Mouse (Mus musculus) liver, embryonic 13.5 days (tissue): Measurements from ENCODE around the gene Cog6. TPM values are rescaled to one million over a fixed set of nuclear protein-coding genes. Genes with fewer than 3 reads are reported as not detected.

Source experiments
- ATAC-seq: fragments of 200-750 bp; cut with Nextera tagmentation; 2 replicates; pipeline ENCODE4 v1.8.0; 2017; ENCODE audit warnings: low read depth, mild to moderate bottlenecking, moderate number of reproducible peaks, moderate library complexity
- DNase-seq: peaks from one replicate; pipeline ENCODE4 v3.0.0; 2022
- H3K27ac ChIP-seq: fragments of 300-500 bp; sonication (generic); 2 replicates; pipeline ENCODE4 v1.5.1; 2015; ENCODE audit warnings: moderate library complexity, mild to moderate bottlenecking, inconsistent platforms
- H3K27me3 ChIP-seq: fragments of 300-500 bp; sonication (generic); 2 replicates; pipeline ENCODE4 v1.6.1; 2015; ENCODE audit warnings: mild to moderate bottlenecking, inconsistent platforms
- H3K36me3 ChIP-seq: fragments of 300-500 bp; sonication (generic); 2 replicates; pipeline ENCODE4 v1.6.1; 2015; ENCODE audit warnings: mild to moderate bottlenecking, inconsistent platforms
- H3K4me1 ChIP-seq: fragments of 300-500 bp; sonication (generic); replicated peaks from 2 replicates; pipeline ENCODE4 v1.6.1; 2015; ENCODE audit warnings: inconsistent platforms
- H3K4me2 ChIP-seq: fragments of 300-500 bp; sonication (generic); 2 replicates; pipeline ENCODE4 v1.6.1; 2015; ENCODE audit warnings: inconsistent platforms, mild to moderate bottlenecking, moderate library complexity
- H3K4me3 ChIP-seq: fragments of 300-500 bp; sonication (generic); replicated peaks from 2 replicates; pipeline ENCODE4 v1.5.1; 2015; ENCODE audit warnings: mild to moderate bottlenecking, inconsistent platforms
- H3K9ac ChIP-seq: fragments of 300-500 bp; sonication (generic); 2 replicates; pipeline ENCODE4 v1.6.1; 2015; ENCODE audit warnings: mild to moderate bottlenecking, inconsistent platforms
- H3K9me3 ChIP-seq: fragments of 300-500 bp; sonication (generic); replicated peaks from 2 replicates; pipeline ENCODE4 v1.6.1; 2016; ENCODE audit warnings: inconsistent platforms
- WGBS: fragments of 180-500 bp; shearing (Covaris S2); methylation state at CpG from one replicate; pipeline ENCODE4 v1.1.7; 2015; ENCODE audit not compliant: insufficient replicate concordance; 5-methylcytosine and 5-hydroxymethylcytosine counted together
- polyA plus RNA-seq: library from polyadenylated mRNA; unstranded; fragments of >200 nt; fragmentation: Nextera tagmentation; extraction: Ambion mirVana; gene quantifications from 2 replicates; pipeline ENCODE4 v1.2.1, GENCODE M21; 2015

Cog6 gene
- polyA plus RNA-seq, 1 experiment from 2014 or later, result 13.1 TPM

- Histone ChIP-seq H3K4me3 (no peak overlapping the region), H3K9ac (no peak overlapping the region), H3K4me2 (no peak overlapping the region), H3K27ac (no peak overlapping the region), H3K9me3 (no peaks in the 10 kb centered on the region), H3K4me1 (peaks cover 6% of the 10 kb centered on the region), H3K27me3 (no peaks in the 10 kb centered on the region), H3K36me3 (no peaks in the 10 kb centered on the region)
- no peak for ATAC-seq
- 17% methylated on average over 7 of the region's 7 CpGs for WGBS
- DNase-seq, result peak; percentile 26
Measured at GRCm38 (mm10) chr3:53029046-53029445, 12.0 kb upstream of the Cog6 start.

- Histone ChIP-seq H3K9me3 (no peaks in the 10 kb centered on the region), H3K36me3 (no peaks in the 10 kb centered on the region), H3K4me2 (no peak overlapping the region), H3K9ac (no peak overlapping the region), H3K4me3 (no peak overlapping the region), H3K27ac (no peak overlapping the region), H3K4me1 (peaks cover 2% of the 10 kb centered on the region), H3K27me3 (no peaks in the 10 kb centered on the region)
- 48% methylated on average over 4 of the region's 4 CpGs for WGBS
- no peak for DNase-seq
- ATAC-seq, result no peak
Measured at GRCm38 (mm10) chr3:53027333-53027732, 10.3 kb upstream of the Cog6 start.

GRCm38 (mm10) chr3:53007411-53007810 is 9.6 kb downstream of the Cog6 start:
- 78% methylated on average over 8 of the region's 8 CpGs for WGBS
- no peak for DNase-seq

GRCm38 (mm10) chr3:53004406-53005114 is 12.5 kb downstream of the Cog6 start:
- no peaks in the 10 kb centered on the region for H3K27me3 ChIP-seq
- H3K4me3 ChIP-seq, result no peak overlapping the region
- no peak for ATAC-seq
- no peak overlapping the region for H3K9ac ChIP-seq
- DNase-seq, result no peak
- H3K9me3 ChIP-seq, result no peaks in the 10 kb centered on the region
- no peak overlapping the region for H3K27ac ChIP-seq
- H3K4me1 ChIP-seq, result no peaks in the 10 kb centered on the region
- H3K4me2 ChIP-seq, result no peak overlapping the region
- H3K36me3 ChIP-seq, result peaks cover 43% of the 10 kb centered on the region
- WGBS, result 63% methylated on average over 2 of the region's 2 CpGs

More at GRCm38 (mm10) chr3:53007411-53007810, 9.6 kb downstream of the Cog6 start:
- no peaks in the 10 kb centered on the region for H3K27me3 ChIP-seq
- no peak overlapping the region for H3K4me3 ChIP-seq
- H3K27ac ChIP-seq, result no peak overlapping the region
- H3K36me3 ChIP-seq, result peaks cover 27% of the 10 kb centered on the region
- no peak for ATAC-seq
- no peak overlapping the region for H3K4me2 ChIP-seq
- H3K9ac ChIP-seq, result no peak overlapping the region
- H3K9me3 ChIP-seq, result no peaks in the 10 kb centered on the region
- H3K4me1 ChIP-seq, result no peaks in the 10 kb centered on the region

- no peaks in the 10 kb centered on the region for H3K4me1 ChIP-seq
- H3K36me3 ChIP-seq, result peaks cover 34% of the 10 kb centered on the region
- no peaks in the 10 kb centered on the region for H3K9me3 ChIP-seq
- H3K27me3 ChIP-seq, result no peaks in the 10 kb centered on the region
- no peak overlapping the region for H3K27ac ChIP-seq
- H3K4me2 ChIP-seq, result no peak overlapping the region
- ATAC-seq, result no peak
- no peak for DNase-seq
- 71% methylated on average over 6 of the region's 6 CpGs for WGBS
- H3K4me3 ChIP-seq, result no peak overlapping the region
- no peak overlapping the region for H3K9ac ChIP-seq
Measured at GRCm38 (mm10) chr3:53002076-53002475, 15.0 kb downstream of the Cog6 start.

GRCm38 (mm10) chr3:52999996-53000395 is 17.0 kb downstream of the Cog6 start:
- Histone ChIP-seq H3K4me1 (no peaks in the 10 kb centered on the region), H3K4me2 (no peak overlapping the region), H3K27ac (no peak overlapping the region), H3K9ac (no peak overlapping the region), H3K4me3 (no peak overlapping the region), H3K36me3 (peaks cover 34% of the 10 kb centered on the region), H3K27me3 (no peaks in the 10 kb centered on the region), H3K9me3 (no peaks in the 10 kb centered on the region)
- no peak for ATAC-seq
- 84% methylated on average over 3 of the region's 3 CpGs for WGBS
- no peak for DNase-seq

- Histone ChIP-seq H3K9ac (no peak overlapping the region), H3K4me2 (no peak overlapping the region), H3K27me3 (no peaks in the 10 kb centered on the region), H3K27ac (no peak overlapping the region), H3K4me3 (no peak overlapping the region), H3K9me3 (no peaks in the 10 kb centered on the region), H3K36me3 (peaks cover 34% of the 10 kb centered on the region), H3K4me1 (no peaks in the 10 kb centered on the region)
- ATAC-seq (no peak), DNase-seq (no peak)
- WGBS, result 69% methylated on average over 15 of the region's 15 CpGs
Measured at GRCm38 (mm10) chr3:52999016-52999744, 17.9 kb downstream of the Cog6 start.

- Histone ChIP-seq H3K4me3 (no peak overlapping the region), H3K36me3 (peaks cover 39% of the 10 kb centered on the region), H3K9ac (no peak overlapping the region), H3K9me3 (no peaks in the 10 kb centered on the region), H3K27me3 (no peaks in the 10 kb centered on the region), H3K4me1 (no peaks in the 10 kb centered on the region), H3K27ac (no peak overlapping the region), H3K4me2 (no peak overlapping the region)
- no peak for DNase-seq
- 68% methylated on average over 1 of the region's 1 CpGs for WGBS
- no peak for ATAC-seq
Measured at GRCm38 (mm10) chr3:52997381-52997780, 19.7 kb downstream of the Cog6 start.

GRCm38 (mm10) chr3:52996635-52997034 is 20.4 kb downstream of the Cog6 start:
- no peak overlapping the region for H3K4me3 ChIP-seq
- no peak overlapping the region for H3K27ac ChIP-seq
- no peak overlapping the region for H3K9ac ChIP-seq
- peaks cover 32% of the 10 kb centered on the region for H3K36me3 ChIP-seq
- ATAC-seq (no peak), DNase-seq (no peak)
- H3K27me3 ChIP-seq, result no peaks in the 10 kb centered on the region
- WGBS, result 75% methylated on average over 5 of the region's 5 CpGs
- H3K4me1 ChIP-seq, result no peaks in the 10 kb centered on the region
- H3K9me3 ChIP-seq, result no peaks in the 10 kb centered on the region
- H3K4me2 ChIP-seq, result no peak overlapping the region

GRCm38 (mm10) chr3:52994666-52995065 is 22.4 kb downstream of the Cog6 start:
- H3K4me1 ChIP-seq, result no peaks in the 10 kb centered on the region
- no peak overlapping the region for H3K9ac ChIP-seq
- H3K4me3 ChIP-seq, result no peak overlapping the region
- H3K27ac ChIP-seq, result no peak overlapping the region
- 61% methylated on average over 5 of the region's 5 CpGs for WGBS
- H3K9me3 ChIP-seq, result no peaks in the 10 kb centered on the region
- ATAC-seq (no peak), DNase-seq (no peak)
- H3K4me2 ChIP-seq, result no peak overlapping the region
- H3K27me3 ChIP-seq, result no peaks in the 10 kb centered on the region
- H3K36me3 ChIP-seq, result peaks cover 19% of the 10 kb centered on the region

- 80% methylated on average over 10 of the region's 10 CpGs for WGBS
- no peaks in the 10 kb centered on the region for H3K4me1 ChIP-seq
- DNase-seq (no peak), ATAC-seq (no peak)
- no peak overlapping the region for H3K4me3 ChIP-seq
- H3K36me3 ChIP-seq, result peaks cover 28% of the 10 kb centered on the region
- H3K27ac ChIP-seq, result no peak overlapping the region
- H3K4me2 ChIP-seq, result no peak overlapping the region
- no peak overlapping the region for H3K9ac ChIP-seq
- H3K9me3 ChIP-seq, result no peaks in the 10 kb centered on the region
- H3K27me3 ChIP-seq, result no peaks in the 10 kb centered on the region
Measured at GRCm38 (mm10) chr3:52993296-52993695, 23.7 kb downstream of the Cog6 start.
